Mouse (Mus musculus): Measurements from ENCODE around the gene Gm44502. TPM values are rescaled to one million over a fixed set of nuclear protein-coding genes. Genes with fewer than 3 reads are reported as not detected.

Gene Gm44502
- not detected for polyA plus RNA-seq (2017; shearing (Covaris generic))

GRCm38 (mm10) chr15:89429352-89430221, at the start of gene Gm44502, which contains the start of the genes C730034F03Rik and Chkb:
Gm44502 (minus strand) TSS chr15:89429696.
C730034F03Rik (plus strand) TSS chr15:89429589.
Chkb (minus strand) TSS chr15:89429908.

GRCm38 (mm10) chr15:89477091-89477491, 47.6 kb upstream of the Gm44502 start, which contains the start of gene Arsa:
Arsa (minus strand) TSS chr15:89477425.

GRCm38 (mm10) chr15:89453865-89454478, 24.5 kb upstream of the Gm44502 start, which contains the start of gene Mapk8ip2:
Mapk8ip2 (plus strand) TSS chr15:89453913.

GRCm38 (mm10) chr15:89425711-89426121, 3.8 kb downstream of the Gm44502 start, which contains the start of gene Cpt1b:
Cpt1b (minus strand) TSS chr15:89425863.

GRCm38 (mm10) chr15:89410118-89410517, 19.4 kb downstream of the Gm44502 start, which contains the start of gene Syce3:
Syce3 (minus strand) TSS chr15:89410503.

GRCm38 (mm10) chr15:89384617-89385016, 44.9 kb downstream of the Gm44502 start, which contains the start of gene Klhdc7b:
Klhdc7b (plus strand) TSS chr15:89384917.

GRCm38 (mm10) chr15:89378831-89379401, 50.6 kb downstream of the Gm44502 start, which contains the start of gene Odf3b:
Odf3b (minus strand) TSS chr15:89379282.

GRCm38 (mm10) chr15:89376957-89377356, 52.5 kb downstream of the Gm44502 start, which contains the start of gene Tymp:
Tymp (minus strand) TSS chr15:89377039.

GRCm38 (mm10) chr15:89373762-89374248, 55.7 kb downstream of the Gm44502 start, which contains the start of gene Sco2:
Sco2 (minus strand) TSS chr15:89373846.

Other genes starting within 250 kb of the Gm44502 start
- 4.5 TPM for gene Plxnb2, start 248.9 kb downstream of the Gm44502 start, polyA plus RNA-seq (2017; shearing (Covaris generic))
- 38.5 TPM for gene Dennd6b, start 233.2 kb downstream of the Gm44502 start, polyA plus RNA-seq (2017; shearing (Covaris generic))
- gene Ppp6r2, start 218.1 kb downstream of the Gm44502 start, polyA plus RNA-seq (2017; shearing (Covaris generic)): 5.7 TPM
- gene Sbf1, start 114.4 kb downstream of the Gm44502 start, polyA plus RNA-seq (2017; shearing (Covaris generic)): 68.5 TPM
- gene Adm2, start 107.0 kb downstream of the Gm44502 start, polyA plus RNA-seq (2017; shearing (Covaris generic)): not detected
- gene Miox, start 95.3 kb downstream of the Gm44502 start, polyA plus RNA-seq (2017; shearing (Covaris generic)): not detected
- gene Lmf2, start 74.0 kb downstream of the Gm44502 start, polyA plus RNA-seq (2017; shearing (Covaris generic)): 68.6 TPM
- 172 TPM for gene Ncaph2, start 74.0 kb downstream of the Gm44502 start, polyA plus RNA-seq (2017; shearing (Covaris generic))
- 7.8 TPM for gene Sco2, start 55.9 kb downstream of the Gm44502 start, polyA plus RNA-seq (2017; shearing (Covaris generic))
- 0.75 TPM for gene Tymp, start 52.7 kb downstream of the Gm44502 start, polyA plus RNA-seq (2017; shearing (Covaris generic))
- gene Odf3b, start 50.4 kb downstream of the Gm44502 start, polyA plus RNA-seq (2017; shearing (Covaris generic)): 0.35 TPM
- 0.09 TPM for gene Klhdc7b, start 44.8 kb downstream of the Gm44502 start, polyA plus RNA-seq (2017; shearing (Covaris generic))
- not detected for gene Syce3, start 19.2 kb downstream of the Gm44502 start, polyA plus RNA-seq (2017; shearing (Covaris generic))
- gene Cpt1b, start 3.8 kb downstream of the Gm44502 start, polyA plus RNA-seq (2017; shearing (Covaris generic)): 0.33 TPM
- gene C730034F03Rik, start 107 bp downstream of the Gm44502 start, polyA plus RNA-seq (2017; shearing (Covaris generic)): 6.0 TPM
- gene Chkb, start 212 bp upstream of the Gm44502 start, polyA plus RNA-seq (2017; shearing (Covaris generic)): 104 TPM
- gene Mapk8ip2, start 24.2 kb upstream of the Gm44502 start, polyA plus RNA-seq (2017; shearing (Covaris generic)): 0.06 TPM
- gene Arsa, start 47.7 kb upstream of the Gm44502 start, polyA plus RNA-seq (2017; shearing (Covaris generic)): 25.0 TPM
- gene Shank3, start 69.9 kb upstream of the Gm44502 start, polyA plus RNA-seq (2017; shearing (Covaris generic)): not detected
- gene Acr, start 138.6 kb upstream of the Gm44502 start, polyA plus RNA-seq (2017; shearing (Covaris generic)): not detected
- gene Rabl2, start 162.2 kb upstream of the Gm44502 start, polyA plus RNA-seq (2017; shearing (Covaris generic)): 1.8 TPM

Measured in activated CD4-positive, CD25-positive, alpha-beta regulatory T cell, adult 9 weeks (primary cell).